9 mouse cellular contexts compared by ENCODE assay signal in genomic region chr3:58691374-58691939, GRCm38 (mm10). TPM values are rescaled to one million over a fixed set of nuclear protein-coding genes. Genes with fewer than 3 reads are reported as not detected.
DNase-seq lines count a peak whose midpoint lies in the region; ATAC-seq lines count a peak whose summit lies in the region.
"Had no signal": no experiment of that assay in that cellular context is flagged by ENCODE, and none has a peak within 500 bp of the region (broad histone marks: within the 10 kb centered on the region; RNA-seq: fewer than 3 reads in every experiment).

No protein-coding gene starts in this region.

- H3K36me3 ChIP-seq in hindbrain, embryonic 16.5 days (ENCODE audit: control insufficient read depth, insufficient read depth, low read length): no peaks in the 10 kb centered on the region

- ATAC-seq in hindbrain, embryonic 16.5 days: peak; percentile 8; the same call in 1 of the 2 replicates
- 0 out of 2 replicates have a peak, but pooled peaks have one; percentile 1 for ATAC-seq in megakaryocyte progenitor cell, adult 5-6 weeks (replicated peaks; ENCODE audit: poor library complexity)
- no peak for ATAC-seq in erythroid progenitor cell, adult 5-6 weeks (replicated peaks; ENCODE audit: low FRiP score, poor library complexity, severe bottlenecking)

- peak; percentile 77 for DNase-seq in MN1 (ENCODE audit: low spot score)
- peak; percentile 75 for DNase-seq in cerebellum, adult 9-11 months
- DNase-seq in gastrocnemius, adult 18-20 months (ENCODE audit: low spot score): peak; percentile 56
- peak; percentile 46 to 51 for DNase-seq in left cerebral cortex, postnatal 25 days (ENCODE audit: low spot score in 2 of 2)
- DNase-seq in right cerebral cortex, postnatal 36 days (ENCODE audit: low spot score in 2 of 2): peak; percentile 25 to 32

- WGBS in hindbrain, embryonic 16.5 days: under 1% methylated on average over 37 of the region's 65 CpGs

- peaks cover 16% of the 10 kb centered on the region for H3K4me1 ChIP-seq in hindbrain, embryonic 16.5 days (ENCODE audit: control insufficient read depth, insufficient read depth, low read depth, low read length)

- peak overlapping the region; percentile 92 for H3K9ac ChIP-seq in hindbrain, embryonic 16.5 days (ENCODE audit: low read depth, low read length)

- no peaks in the 10 kb centered on the region for H3K27me3 ChIP-seq in hindbrain, embryonic 16.5 days (replicated peaks; ENCODE audit: control insufficient read depth, insufficient read depth, low read length)

- H3K27ac ChIP-seq in hindbrain, embryonic 16.5 days (ENCODE audit: low read depth, low read length): peak overlapping the region; percentile 93

- peak overlapping the region; percentile 68 for H3K4me2 ChIP-seq in hindbrain, embryonic 16.5 days (ENCODE audit: low read length)

- no peaks in the 10 kb centered on the region for H3K9me3 ChIP-seq in hindbrain, embryonic 16.5 days (ENCODE audit: control insufficient read depth, low read length)

- intact Hi-C loops in left cerebral cortex, postnatal 25 days (cut with DNase I): loop anchor here (2.0 to 5.0 kb wide), 3 partner anchors 93 to 316 kb away; partner anchors contain the start of gene Med12l

- H3K4me3 ChIP-seq in hindbrain, embryonic 16.5 days (ENCODE audit: low read length): peak overlapping the region; percentile 95

RNA-seq across cellular contexts. Expression of gene Siah2, which starts 0.7 kb away (rescaled TPM):
- 10 to 100 TPM in 1 of 2 experiments, 1 to 10 TPM in 1; 8.4 to 17.8 TPM for total RNA-seq in gastrocnemius, adult 18-20 months (2021)
- polyA plus RNA-seq in hindbrain, embryonic 16.5 days (2015; fragmentation: Nextera tagmentation; extraction: Ambion mirVana): 8.4 and 10.4 TPM in 2 replicates
- 10 to 100 TPM; 18.0 to 18.7 TPM for total RNA-seq in left cerebral cortex, postnatal 25 days (2021)
- total RNA-seq in megakaryocyte progenitor cell, adult 5-6 weeks (2015): 16.0 and 21.2 TPM in 2 replicates
- 7.0 and 10.5 TPM in 2 replicates for total RNA-seq in megakaryocyte progenitor cell, adult 5-6 weeks (2017)
- total RNA-seq in erythroid progenitor cell, adult 5-6 weeks (2015; ENCODE audit: low replicate concordance): 2.1 and 7.6 TPM in 2 replicates
- 1.0 and 1.2 TPM in 2 replicates for total RNA-seq in erythroid progenitor cell, adult 5-6 weeks (2017; ENCODE audit: low replicate concordance)

RNA-seq across cellular contexts. Expression of gene Erich6, which starts 54.5 kb away (rescaled TPM):
- not detected for total RNA-seq in gastrocnemius, adult 18-20 months (2021)
- polyA plus RNA-seq in hindbrain, embryonic 16.5 days (2015; fragmentation: Nextera tagmentation; extraction: Ambion mirVana): 0.15 and 0.31 TPM in 2 replicates
- 1 to 10 TPM; 1.1 to 1.5 TPM for total RNA-seq in left cerebral cortex, postnatal 25 days (2021)
- 0.20 TPM in 1 of 2 replicates, not detected in the other for total RNA-seq in megakaryocyte progenitor cell, adult 5-6 weeks (2015)
- not detected in 2 replicates for total RNA-seq in megakaryocyte progenitor cell, adult 5-6 weeks (2017)
- total RNA-seq in erythroid progenitor cell, adult 5-6 weeks (2015; ENCODE audit: low replicate concordance): not detected in 2 replicates
- not detected in 2 replicates for total RNA-seq in erythroid progenitor cell, adult 5-6 weeks (2017; ENCODE audit: low replicate concordance)
- polyA plus RNA-seq: large intestine, adult 2 months had no signal
